ENCODE assay signal across 19 mouse cellular contexts in the genomic region with DNA sequence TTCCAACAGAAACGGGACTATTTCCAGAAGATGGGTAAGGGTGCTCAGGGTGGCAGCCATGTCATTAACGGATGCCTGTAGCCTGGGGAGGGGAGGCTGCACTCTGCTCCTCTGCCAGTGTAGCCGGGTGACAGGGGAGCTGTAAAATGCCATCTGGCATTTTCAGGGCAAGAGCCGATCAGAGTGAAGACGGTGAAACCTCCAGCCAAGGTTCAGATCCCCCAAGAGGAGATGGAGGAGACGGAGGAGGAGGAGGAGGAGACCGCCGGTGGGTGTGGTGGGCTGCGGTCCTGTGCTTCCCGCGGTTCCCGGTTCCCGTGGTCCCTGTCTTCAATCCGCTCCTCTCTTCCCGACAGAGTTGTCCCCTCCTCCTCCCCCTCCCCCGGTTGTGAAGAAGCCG. TPM values are rescaled to one million over a fixed set of nuclear protein-coding genes. Genes with fewer than 3 reads are reported as not detected.
DNase-seq lines count a peak whose midpoint lies in the region; ATAC-seq lines count a peak whose summit lies in the region.
"Had no signal": no experiment of that assay in that cellular context is flagged by ENCODE, and none has a peak within 500 bp of the region (broad histone marks: within the 10 kb centered on the region; RNA-seq: fewer than 3 reads in every experiment).

No protein-coding gene starts in this region.

- H3K4me1 ChIP-seq in embryonic facial prominence, embryonic 13.5 days, result no peaks in the 10 kb centered on the region
- H3K4me1 ChIP-seq in embryonic facial prominence, embryonic 10.5 days, result peaks cover 4% of the 10 kb centered on the region; the same call in 1 of the 2 replicates
- no peaks in the 10 kb centered on the region for H3K4me1 ChIP-seq in limb, embryonic 13.5 days
- H3K4me1 ChIP-seq in limb, embryonic 10.5 days, result peaks cover 12% of the 10 kb centered on the region
- no peaks in the 10 kb centered on the region for H3K4me1 ChIP-seq in intestine, embryonic 14.5 days (replicated peaks; ENCODE audit: control insufficient read depth, insufficient read depth, low read length)
- peaks cover 5% of the 10 kb centered on the region; the same call in 1 of the 2 replicates for H3K4me1 ChIP-seq in neural tube, embryonic 15.5 days
- H3K4me1 ChIP-seq: hindbrain, embryonic 13.5 days had no signal

- no peak overlapping the region for H3K9ac ChIP-seq in embryonic facial prominence, embryonic 13.5 days
- 0 out of 2 replicates have a peak overlapping the region, but pooled peaks have one; percentile 2 for H3K9ac ChIP-seq in limb, embryonic 13.5 days
- 0 out of 2 replicates have a peak overlapping the region, but pooled peaks have one; percentile 3 for H3K9ac ChIP-seq in intestine, embryonic 14.5 days (ENCODE audit: low read length)
- H3K9ac ChIP-seq in neural tube, embryonic 15.5 days (replicated peaks), result no peak overlapping the region
- H3K9ac ChIP-seq: hindbrain, embryonic 13.5 days; lung, embryonic 14.5 days had no signal

- DNase-seq in embryonic facial prominence, embryonic 10.5 days (ENCODE audit: low spot score), result no peak
- DNase-seq in limb, embryonic 10.5 days (ENCODE audit: low spot score), result no peak
- no peak for DNase-seq in intestine, embryonic 14.5 days (ENCODE audit: low spot score)
- DNase-seq in ovary, postnatal 36 days (ENCODE audit: low spot score), result no peak
- no peak for DNase-seq in right cerebral cortex, postnatal 25 days
- DNase-seq: adrenal gland, adult 8-10 months; embryo, embryonic 11 days; heart, postnatal 14 days; kidney, adult 18-20 months; lung, embryonic 14.5 days; lung, postnatal 36 days; right cerebral cortex, adult 18-20 months; thymus, postnatal 4 days had no signal

- no peaks in the 10 kb centered on the region for H3K36me3 ChIP-seq in embryonic facial prominence, embryonic 13.5 days
- no peaks in the 10 kb centered on the region for H3K36me3 ChIP-seq in embryonic facial prominence, embryonic 10.5 days (replicated peaks)
- H3K36me3 ChIP-seq in limb, embryonic 13.5 days, result no peaks in the 10 kb centered on the region
- H3K36me3 ChIP-seq in limb, embryonic 10.5 days, result no peaks in the 10 kb centered on the region
- H3K36me3 ChIP-seq in intestine, embryonic 14.5 days (ENCODE audit: control insufficient read depth, insufficient read depth, low read length), result no peaks in the 10 kb centered on the region
- H3K36me3 ChIP-seq in neural tube, embryonic 15.5 days, result no peaks in the 10 kb centered on the region
- H3K36me3 ChIP-seq: hindbrain, embryonic 13.5 days had no signal

- H3K9me3 ChIP-seq in embryonic facial prominence, embryonic 13.5 days, result no peaks in the 10 kb centered on the region
- no peaks in the 10 kb centered on the region for H3K9me3 ChIP-seq in embryonic facial prominence, embryonic 10.5 days
- no peaks in the 10 kb centered on the region for H3K9me3 ChIP-seq in limb, embryonic 13.5 days
- H3K9me3 ChIP-seq in limb, embryonic 10.5 days (replicated peaks), result no peaks in the 10 kb centered on the region
- H3K9me3 ChIP-seq in intestine, embryonic 14.5 days (ENCODE audit: control insufficient read depth, low read length), result no peaks in the 10 kb centered on the region
- H3K9me3 ChIP-seq in neural tube, embryonic 15.5 days (replicated peaks), result no peaks in the 10 kb centered on the region
- H3K9me3 ChIP-seq: hindbrain, embryonic 13.5 days had no signal

- peaks cover 21% of the 10 kb centered on the region for H3K27me3 ChIP-seq in embryonic facial prominence, embryonic 13.5 days
- H3K27me3 ChIP-seq in embryonic facial prominence, embryonic 10.5 days (replicated peaks; ENCODE audit: low read depth, poor library complexity, severe bottlenecking), result peaks cover 31% of the 10 kb centered on the region
- H3K27me3 ChIP-seq in limb, embryonic 13.5 days, result peaks cover 38% of the 10 kb centered on the region
- H3K27me3 ChIP-seq in limb, embryonic 10.5 days (ENCODE audit: low read depth, poor library complexity, severe bottlenecking), result peaks cover 32% of the 10 kb centered on the region
- no peaks in the 10 kb centered on the region for H3K27me3 ChIP-seq in intestine, embryonic 14.5 days (replicated peaks; ENCODE audit: control insufficient read depth, insufficient read depth, low read length)
- H3K27me3 ChIP-seq in neural tube, embryonic 15.5 days (replicated peaks), result peaks cover 6% of the 10 kb centered on the region; the same call in 1 of the 2 replicates

- no peak overlapping the region for H3K27ac ChIP-seq in embryonic facial prominence, embryonic 13.5 days
- H3K27ac ChIP-seq in embryonic facial prominence, embryonic 10.5 days (replicated peaks), result no peak overlapping the region
- no peak overlapping the region for H3K27ac ChIP-seq in limb, embryonic 13.5 days
- H3K27ac ChIP-seq in limb, embryonic 10.5 days, result no peak overlapping the region
- H3K27ac ChIP-seq in intestine, embryonic 14.5 days (ENCODE audit: low read depth), result no peak overlapping the region
- H3K27ac ChIP-seq in neural tube, embryonic 15.5 days (replicated peaks), result no peak overlapping the region
- H3K27ac ChIP-seq: hindbrain, embryonic 13.5 days had no signal

- H3K4me2 ChIP-seq in embryonic facial prominence, embryonic 13.5 days, result peak overlapping the region; percentile 20; the same call in 1 of the 2 replicates
- no peak overlapping the region; the same call in 1 of the 2 replicates for H3K4me2 ChIP-seq in limb, embryonic 13.5 days (replicated peaks)
- peak overlapping the region; percentile 22 for H3K4me2 ChIP-seq in intestine, embryonic 14.5 days (ENCODE audit: low read length)
- H3K4me2 ChIP-seq in neural tube, embryonic 15.5 days, result peak overlapping the region; percentile 31
- H3K4me2 ChIP-seq: hindbrain, embryonic 13.5 days; lung, embryonic 14.5 days had no signal

- 32% methylated on average over 17 of the region's 17 CpGs for WGBS in embryonic facial prominence, embryonic 13.5 days
- WGBS in embryonic facial prominence, embryonic 10.5 days, result 33% methylated on average over 17 of the region's 17 CpGs
- 14% methylated on average over 17 of the region's 17 CpGs for WGBS in limb, embryonic 13.5 days
- 22% methylated on average over 17 of the region's 17 CpGs for WGBS in limb, embryonic 10.5 days
- WGBS in intestine, embryonic 14.5 days, result 23% methylated on average over 17 of the region's 17 CpGs
- 18% methylated on average over 16 of the region's 17 CpGs for WGBS in neural tube, embryonic 15.5 days

- no peak overlapping the region for H3K4me3 ChIP-seq in embryonic facial prominence, embryonic 13.5 days
- H3K4me3 ChIP-seq in embryonic facial prominence, embryonic 10.5 days, result no peak overlapping the region
- no peak overlapping the region for H3K4me3 ChIP-seq in limb, embryonic 13.5 days
- H3K4me3 ChIP-seq in limb, embryonic 10.5 days, result no peak overlapping the region
- no peak overlapping the region for H3K4me3 ChIP-seq in intestine, embryonic 14.5 days (ENCODE audit: low read depth, low read length)
- no peak overlapping the region for H3K4me3 ChIP-seq in neural tube, embryonic 15.5 days (replicated peaks)
- H3K4me3 ChIP-seq: hindbrain, embryonic 13.5 days had no signal

- ATAC-seq in embryonic facial prominence, embryonic 13.5 days (ENCODE audit: insufficient number of reproducible peaks, insufficient read depth, low FRiP score, low TSS enrichment, low read depth), result no peak
- ATAC-seq in limb, embryonic 13.5 days (ENCODE audit: low FRiP score, low read depth), result no peak
- ATAC-seq in intestine, embryonic 14.5 days (replicated peaks; ENCODE audit: low FRiP score, low TSS enrichment, low read depth), result no peak
- no peak for ATAC-seq in neural tube, embryonic 15.5 days (ENCODE audit: low FRiP score)
- ATAC-seq: midbrain, embryonic 16.5 days had no signal

RNA-seq across cellular contexts. Expression of a gene that starts 16.5 kb away (rescaled TPM):
- polyA plus RNA-seq in embryonic facial prominence, embryonic 13.5 days (2015; fragmentation: Nextera tagmentation; extraction: Ambion mirVana), result 3.3 and 3.4 TPM in 2 replicates
- 1.5 and 1.8 TPM in 2 replicates for polyA plus RNA-seq in embryonic facial prominence, embryonic 10.5 days (2016; fragmentation: Nextera tagmentation; extraction: Ambion mirVana)
- polyA plus RNA-seq in limb, embryonic 13.5 days (2015; fragmentation: Nextera tagmentation; extraction: Ambion mirVana), result 6.7 and 8.6 TPM in 2 replicates
- polyA plus RNA-seq in limb, embryonic 10.5 days (2016; fragmentation: Nextera tagmentation; extraction: Ambion mirVana), result 1.7 and 2.0 TPM in 2 replicates
- polyA plus RNA-seq in intestine, embryonic 14.5 days (2014; fragmentation: Nextera tagmentation; extraction: Ambion mirVana), result 1.1 and 2.5 TPM in 2 replicates
- 2.2 and 8.1 TPM in 2 replicates for polyA plus RNA-seq in neural tube, embryonic 15.5 days (2015; fragmentation: Nextera tagmentation; extraction: Ambion mirVana)

RNA-seq across cellular contexts. Expression of a gene that starts 25.0 kb away (rescaled TPM):
- polyA plus RNA-seq in embryonic facial prominence, embryonic 13.5 days (2015; fragmentation: Nextera tagmentation; extraction: Ambion mirVana), result 0.67 and 1.0 TPM in 2 replicates
- 0.07 and 0.16 TPM in 2 replicates for polyA plus RNA-seq in embryonic facial prominence, embryonic 10.5 days (2016; fragmentation: Nextera tagmentation; extraction: Ambion mirVana)
- polyA plus RNA-seq in limb, embryonic 13.5 days (2015; fragmentation: Nextera tagmentation; extraction: Ambion mirVana), result 0.15 and 0.24 TPM in 2 replicates
- polyA plus RNA-seq in limb, embryonic 10.5 days (2016; fragmentation: Nextera tagmentation; extraction: Ambion mirVana), result 0.05 and 0.18 TPM in 2 replicates
- polyA plus RNA-seq in intestine, embryonic 14.5 days (2014; fragmentation: Nextera tagmentation; extraction: Ambion mirVana), result 32.9 and 44.8 TPM in 2 replicates
- polyA plus RNA-seq in neural tube, embryonic 15.5 days (2015; fragmentation: Nextera tagmentation; extraction: Ambion mirVana), result 0.12 and 5.0 TPM in 2 replicates
- polyA plus RNA-seq: forebrain, embryonic 11.5 days; hindbrain, embryonic 13.5 days; midbrain, embryonic 16.5 days had no signal

RNA-seq across cellular contexts. Expression of a gene that starts 28.6 kb away (rescaled TPM):
- polyA plus RNA-seq in embryonic facial prominence, embryonic 13.5 days (2015; fragmentation: Nextera tagmentation; extraction: Ambion mirVana), result 1.1 and 1.2 TPM in 2 replicates
- polyA plus RNA-seq in embryonic facial prominence, embryonic 10.5 days (2016; fragmentation: Nextera tagmentation; extraction: Ambion mirVana), result 1.1 and 1.6 TPM in 2 replicates
- polyA plus RNA-seq in limb, embryonic 13.5 days (2015; fragmentation: Nextera tagmentation; extraction: Ambion mirVana), result 1.4 TPM in 2 replicates
- 1.0 and 1.1 TPM in 2 replicates for polyA plus RNA-seq in limb, embryonic 10.5 days (2016; fragmentation: Nextera tagmentation; extraction: Ambion mirVana)
- 16.9 and 24.5 TPM in 2 replicates for polyA plus RNA-seq in intestine, embryonic 14.5 days (2014; fragmentation: Nextera tagmentation; extraction: Ambion mirVana)
- 0.68 and 3.1 TPM in 2 replicates for polyA plus RNA-seq in neural tube, embryonic 15.5 days (2015; fragmentation: Nextera tagmentation; extraction: Ambion mirVana)

RNA-seq across cellular contexts. Expression of a gene that starts 49.8 kb away (rescaled TPM):
- polyA plus RNA-seq in embryonic facial prominence, embryonic 13.5 days (2015; fragmentation: Nextera tagmentation; extraction: Ambion mirVana), result 47.0 and 53.9 TPM in 2 replicates
- polyA plus RNA-seq in embryonic facial prominence, embryonic 10.5 days (2016; fragmentation: Nextera tagmentation; extraction: Ambion mirVana), result 48.4 and 50.8 TPM in 2 replicates
- 44.2 and 52.1 TPM in 2 replicates for polyA plus RNA-seq in limb, embryonic 13.5 days (2015; fragmentation: Nextera tagmentation; extraction: Ambion mirVana)
- 47.9 and 52.2 TPM in 2 replicates for polyA plus RNA-seq in limb, embryonic 10.5 days (2016; fragmentation: Nextera tagmentation; extraction: Ambion mirVana)
- polyA plus RNA-seq in intestine, embryonic 14.5 days (2014; fragmentation: Nextera tagmentation; extraction: Ambion mirVana), result 37.3 and 38.6 TPM in 2 replicates
- 39.0 and 40.5 TPM in 2 replicates for polyA plus RNA-seq in neural tube, embryonic 15.5 days (2015; fragmentation: Nextera tagmentation; extraction: Ambion mirVana)

RNA-seq across cellular contexts. Expression of a gene that starts 50.0 kb away (rescaled TPM):
- 22.9 and 24.9 TPM in 2 replicates for polyA plus RNA-seq in embryonic facial prominence, embryonic 13.5 days (2015; fragmentation: Nextera tagmentation; extraction: Ambion mirVana)
- 27.9 and 30.7 TPM in 2 replicates for polyA plus RNA-seq in embryonic facial prominence, embryonic 10.5 days (2016; fragmentation: Nextera tagmentation; extraction: Ambion mirVana)
- 22.3 and 23.7 TPM in 2 replicates for polyA plus RNA-seq in limb, embryonic 13.5 days (2015; fragmentation: Nextera tagmentation; extraction: Ambion mirVana)
- polyA plus RNA-seq in limb, embryonic 10.5 days (2016; fragmentation: Nextera tagmentation; extraction: Ambion mirVana), result 30.4 and 34.6 TPM in 2 replicates
- polyA plus RNA-seq in intestine, embryonic 14.5 days (2014; fragmentation: Nextera tagmentation; extraction: Ambion mirVana), result 18.5 and 20.7 TPM in 2 replicates
- polyA plus RNA-seq in neural tube, embryonic 15.5 days (2015; fragmentation: Nextera tagmentation; extraction: Ambion mirVana), result 19.7 and 22.0 TPM in 2 replicates

Comparison
In these comparisons a context has a peak if more than half of its experiments do, and no peak if none do; other contexts are left out.
1. H3K9ac ChIP-seq: peak in limb, embryonic 13.5 days (single experiment) and intestine, embryonic 14.5 days (single experiment); none in embryonic facial prominence, embryonic 13.5 days (single experiment) and neural tube, embryonic 15.5 days (single experiment).